Mouse (Mus musculus): ENCODE data around the gene Btf3l4.

The Btf3l4 gene

DNA sequence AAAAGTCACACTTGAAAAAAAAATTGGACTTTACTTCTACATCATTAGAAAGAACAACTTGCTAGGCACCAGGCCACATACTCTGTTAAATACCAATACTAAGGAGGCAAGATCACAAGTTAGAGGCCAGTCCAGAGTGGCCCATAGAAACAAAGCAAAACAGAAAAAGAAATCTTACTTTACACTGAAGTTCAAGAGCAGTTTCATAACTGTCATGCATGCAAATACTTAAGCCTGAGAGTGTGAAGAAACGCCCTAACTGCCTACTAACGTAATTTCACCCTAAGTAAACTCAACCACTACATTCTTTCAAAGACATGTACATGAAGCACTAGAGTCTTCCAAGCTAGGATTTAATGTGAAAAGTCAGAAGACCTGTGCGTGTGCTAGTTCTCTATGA lies 7.7 kb downstream of the Btf3l4 start:
- no peak for DNase-seq (ENCODE audit: low read depth, low spot score)

DNA sequence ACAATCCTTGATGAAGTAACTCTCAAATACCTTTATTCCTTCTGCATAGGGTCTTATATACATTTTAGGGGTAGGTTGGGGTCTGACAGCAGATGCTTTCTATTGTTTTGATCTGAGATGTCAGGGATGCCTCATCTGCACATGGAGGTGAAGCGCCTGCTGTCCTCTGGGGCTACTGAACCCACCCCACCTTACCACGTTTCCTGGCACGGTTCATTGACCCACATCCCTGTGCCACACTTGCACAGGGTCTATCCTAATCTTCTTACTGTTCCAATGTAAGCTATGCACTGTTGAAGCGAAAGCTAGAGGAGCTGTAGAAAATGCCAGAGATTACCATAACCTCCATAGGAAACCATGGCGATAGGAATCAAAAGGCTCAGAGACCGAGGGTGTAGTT lies 21.9 kb downstream of the Btf3l4 start:
- DNase-seq (ENCODE audit: low read depth, low spot score): no peak

DNA sequence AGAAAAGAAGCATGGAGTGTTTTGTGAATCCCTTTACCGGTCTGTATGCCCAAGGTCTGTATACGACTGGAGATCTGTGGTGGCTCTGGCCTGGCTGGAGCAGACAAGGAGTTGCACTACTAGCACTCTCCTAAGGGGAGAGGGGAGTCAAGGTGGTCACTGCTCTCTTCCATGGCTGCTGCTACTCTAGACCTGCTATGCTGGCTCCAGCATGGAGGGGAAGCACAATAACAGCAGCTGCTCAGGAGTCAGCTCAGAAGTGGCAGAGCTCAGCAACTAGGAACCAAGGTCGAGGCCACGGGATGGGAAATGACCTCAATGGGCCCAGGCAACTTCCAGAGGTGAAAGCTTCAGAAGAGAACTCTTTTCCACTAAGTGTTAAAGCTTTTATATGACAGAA lies 22.3 kb downstream of the Btf3l4 start:
- DNase-seq (ENCODE audit: low read depth, low spot score): no peak

DNA sequence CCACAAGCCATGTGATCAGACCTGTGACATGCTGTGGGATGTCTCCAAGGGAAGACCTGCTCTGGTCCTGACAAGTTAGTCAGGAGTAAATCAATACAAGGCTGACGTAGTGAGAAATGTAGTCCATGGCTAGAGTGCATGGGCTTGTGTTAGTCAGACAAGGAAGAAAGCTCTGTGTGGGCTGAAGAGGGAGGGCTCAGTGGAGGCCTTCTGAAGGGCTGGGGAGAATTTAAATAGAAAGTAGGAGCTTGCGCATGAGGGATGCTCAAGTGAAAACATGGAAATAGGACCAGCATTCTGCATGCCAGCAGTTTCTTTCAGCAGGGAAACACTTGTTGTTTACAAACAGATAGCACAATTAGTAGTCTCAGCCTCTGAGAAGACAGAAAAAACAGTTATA lies 29.9 kb downstream of the Btf3l4 start:
- no peak for DNase-seq (ENCODE audit: low read depth, low spot score)

DNA sequence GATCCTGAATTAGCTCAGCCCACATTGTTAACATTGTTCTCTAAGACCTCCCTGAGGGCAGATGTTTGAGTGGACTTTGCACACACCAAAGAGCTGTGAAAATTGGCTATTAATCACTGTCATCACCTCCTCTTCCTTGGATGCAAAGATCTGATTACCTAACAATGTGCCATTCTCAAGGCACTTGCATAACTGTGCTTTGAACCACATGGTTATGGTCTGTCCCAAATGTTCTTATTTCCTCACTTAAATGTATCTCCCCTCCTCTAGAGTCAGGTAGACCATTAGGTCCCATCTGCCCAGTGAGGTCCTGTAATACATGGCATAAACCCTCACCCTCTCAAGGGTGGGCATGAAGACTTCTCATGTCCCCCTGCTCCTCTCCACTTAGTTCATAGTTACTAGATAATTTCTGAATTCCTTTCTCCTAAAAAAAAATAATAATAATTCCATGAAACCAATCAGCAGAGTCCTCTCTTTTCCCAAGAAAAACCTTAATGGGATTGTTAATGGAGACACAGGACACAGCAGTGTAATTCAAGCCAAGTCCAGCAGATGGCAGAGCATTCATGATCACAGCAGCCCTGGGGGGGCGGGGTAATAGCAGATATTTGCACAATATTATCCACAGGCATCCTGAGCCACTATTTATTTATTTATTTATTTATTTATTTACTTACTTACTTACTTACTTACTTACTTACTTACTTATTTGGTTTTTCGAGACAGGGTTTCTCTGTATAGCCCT lies 35.2 kb downstream of the Btf3l4 start:
- DNase-seq (ENCODE audit: low read depth, low spot score): peak; percentile 41

DNA sequence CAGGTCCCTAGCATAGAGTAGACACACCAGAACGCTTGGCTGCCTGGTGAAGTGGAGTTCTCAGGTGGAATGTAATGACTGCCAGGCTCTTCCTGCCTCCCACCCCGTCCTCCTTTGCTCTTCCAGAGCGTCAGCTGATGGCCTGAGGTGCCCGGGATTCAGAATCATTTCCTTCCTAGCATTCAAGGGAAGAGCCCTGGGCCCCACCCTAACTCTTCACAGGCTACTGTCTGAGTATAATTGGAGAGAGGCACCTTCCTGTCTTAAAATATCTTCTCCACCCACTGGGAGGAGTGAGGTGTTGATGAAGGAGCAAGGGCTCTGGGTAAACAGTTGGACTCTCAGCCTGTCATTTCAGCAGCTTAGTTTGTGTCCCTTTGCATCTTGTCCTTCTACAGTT lies 36.7 kb downstream of the Btf3l4 start:
- no peak for DNase-seq (ENCODE audit: low read depth, low spot score)

DNA sequence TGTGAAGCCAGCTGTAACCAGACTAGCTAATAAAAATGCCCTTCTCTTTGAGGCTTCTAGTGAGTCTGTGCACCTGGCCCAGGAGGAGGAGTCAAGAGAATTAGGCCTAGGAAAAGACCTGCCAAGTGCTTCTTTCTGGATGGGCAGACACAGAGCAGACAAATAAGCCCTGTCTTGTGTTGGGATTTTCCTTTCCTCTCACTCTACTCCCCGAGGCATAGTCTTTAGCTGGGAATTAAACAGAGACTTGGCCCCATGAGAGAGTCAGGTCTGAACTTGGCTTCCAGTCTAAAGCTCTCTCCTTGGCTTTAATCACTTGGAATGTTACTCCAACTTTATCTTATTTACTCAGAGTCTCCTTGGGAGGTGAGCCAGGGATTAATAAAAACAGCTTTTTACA lies 39.5 kb downstream of the Btf3l4 start:
- no peak for DNase-seq (ENCODE audit: low read depth, low spot score)

DNA sequence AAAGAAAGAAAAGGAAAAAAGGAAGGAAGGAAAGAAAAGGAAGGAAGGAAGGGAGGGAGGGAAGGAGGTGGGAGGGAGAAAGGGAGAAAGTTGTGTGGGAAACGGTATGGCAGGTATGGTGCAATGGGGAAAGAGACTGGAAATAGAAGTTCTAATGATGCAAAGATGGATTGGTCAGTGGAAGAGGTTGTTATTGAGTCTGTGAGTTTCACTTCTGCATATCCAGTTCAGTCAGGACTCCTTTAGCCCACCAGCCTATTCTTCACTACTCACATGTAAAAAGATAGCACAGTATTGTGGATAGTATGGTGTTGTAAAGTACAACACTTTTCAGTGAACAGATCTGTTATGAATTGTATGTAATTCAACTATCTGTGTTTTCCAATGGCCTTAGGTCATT lies 42.9 kb downstream of the Btf3l4 start:
- no peak for DNase-seq (ENCODE audit: low read depth, low spot score)

DNA sequence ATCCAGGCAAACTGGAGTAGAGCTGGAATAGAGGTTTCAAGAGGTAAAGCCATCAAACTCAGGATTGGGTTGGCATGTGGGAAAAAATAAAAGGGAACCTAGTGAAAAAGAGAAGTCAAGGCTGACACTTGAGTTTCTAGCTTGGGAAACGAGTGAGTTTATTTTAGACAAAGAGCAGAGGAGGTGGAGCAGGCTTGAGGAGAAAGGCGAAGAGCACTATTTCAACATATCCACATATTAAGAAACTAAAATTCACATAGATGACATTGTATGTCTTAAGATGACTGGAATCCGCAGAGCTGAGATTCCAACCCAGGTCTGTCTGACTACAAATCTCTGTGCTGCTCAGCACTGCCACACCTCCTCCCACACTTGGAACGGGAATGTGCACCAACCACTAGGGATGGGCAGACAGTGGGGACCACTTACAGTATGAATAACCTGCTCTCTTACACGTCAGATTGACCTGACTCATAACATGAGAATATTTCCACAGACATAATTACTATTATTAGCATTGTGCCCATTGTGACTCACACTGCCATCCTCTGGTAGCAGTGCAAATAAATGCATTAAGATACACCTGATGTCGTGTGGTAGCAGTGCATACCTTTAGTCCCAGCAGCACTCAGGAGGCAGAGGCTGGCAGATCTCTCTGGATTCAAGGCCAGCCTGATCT lies 44.0 kb downstream of the Btf3l4 start:
- no peak for DNase-seq (ENCODE audit: low read depth, low spot score)

DNA sequence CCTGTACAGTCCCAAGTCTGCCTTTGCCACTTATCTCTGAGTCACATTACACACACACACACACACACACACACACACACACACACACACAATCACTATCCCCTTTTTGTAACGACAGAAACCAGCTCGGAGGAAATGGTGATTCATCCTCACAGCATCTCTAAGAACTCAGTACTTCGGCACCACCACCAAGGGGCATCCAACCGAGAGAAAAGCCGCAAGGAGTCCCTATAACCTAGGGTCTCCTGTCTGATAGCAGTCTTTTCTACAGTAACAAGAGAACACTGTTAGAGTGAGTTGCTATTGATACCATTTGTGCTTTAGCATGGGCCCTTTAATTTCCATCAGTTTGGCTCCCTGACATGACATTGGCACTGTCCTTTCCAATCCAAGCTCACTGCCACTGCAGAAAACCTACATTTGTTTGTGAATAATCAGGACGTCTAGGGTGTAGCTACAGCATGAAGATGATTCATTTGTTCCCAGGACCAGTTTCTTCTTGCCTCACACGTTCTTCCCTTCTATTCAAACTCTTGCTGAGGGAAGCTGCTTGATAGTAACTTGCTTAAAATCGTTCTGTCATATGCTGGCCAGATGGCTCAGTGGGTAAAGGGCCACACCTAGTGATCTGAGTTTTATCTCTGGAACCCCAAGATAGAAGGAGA lies 50.9 kb downstream of the Btf3l4 start:
- DNase-seq (ENCODE audit: low read depth, low spot score): no peak

DNA sequence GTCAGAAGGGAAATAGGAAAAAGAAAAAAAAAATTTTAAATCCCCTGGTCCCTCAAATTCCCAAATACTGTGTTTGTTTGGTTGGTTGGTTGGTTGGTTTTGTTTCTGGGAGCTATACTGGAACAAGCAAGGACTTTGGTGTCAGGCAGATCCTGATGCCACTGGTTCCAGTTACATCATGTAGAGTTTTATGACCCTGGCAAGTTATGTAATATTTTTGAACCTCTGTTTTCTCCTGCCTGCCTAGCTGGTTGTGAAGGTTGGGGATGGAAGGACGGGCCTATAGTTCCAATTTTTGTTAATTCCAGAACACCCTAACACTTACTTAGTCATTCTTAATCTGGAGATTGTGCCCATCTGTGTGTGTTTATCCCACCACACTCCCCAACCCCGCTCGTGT lies 51.8 kb downstream of the Btf3l4 start:
- no peak for DNase-seq (ENCODE audit: low read depth, low spot score)

DNA sequence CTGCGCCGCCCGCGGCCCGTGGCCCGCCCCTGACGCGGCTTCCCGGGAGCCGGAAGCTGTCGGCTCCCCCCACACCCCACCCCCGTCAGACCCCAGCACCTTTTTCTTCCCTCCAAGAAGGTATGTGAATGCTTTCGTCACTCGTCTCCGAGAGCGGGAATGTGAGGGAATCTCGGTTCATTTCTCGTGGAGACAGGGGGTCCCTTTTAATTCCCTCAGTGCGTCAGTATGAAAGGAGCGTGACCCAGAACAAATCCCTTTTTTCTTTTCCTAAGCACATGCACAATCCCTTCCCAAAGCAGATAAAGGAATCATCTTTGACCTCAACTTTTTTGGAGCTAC lies 52.6 kb downstream of the Btf3l4 start:
- DNase-seq (ENCODE audit: low read depth, low spot score): peak; percentile 76

DNA sequence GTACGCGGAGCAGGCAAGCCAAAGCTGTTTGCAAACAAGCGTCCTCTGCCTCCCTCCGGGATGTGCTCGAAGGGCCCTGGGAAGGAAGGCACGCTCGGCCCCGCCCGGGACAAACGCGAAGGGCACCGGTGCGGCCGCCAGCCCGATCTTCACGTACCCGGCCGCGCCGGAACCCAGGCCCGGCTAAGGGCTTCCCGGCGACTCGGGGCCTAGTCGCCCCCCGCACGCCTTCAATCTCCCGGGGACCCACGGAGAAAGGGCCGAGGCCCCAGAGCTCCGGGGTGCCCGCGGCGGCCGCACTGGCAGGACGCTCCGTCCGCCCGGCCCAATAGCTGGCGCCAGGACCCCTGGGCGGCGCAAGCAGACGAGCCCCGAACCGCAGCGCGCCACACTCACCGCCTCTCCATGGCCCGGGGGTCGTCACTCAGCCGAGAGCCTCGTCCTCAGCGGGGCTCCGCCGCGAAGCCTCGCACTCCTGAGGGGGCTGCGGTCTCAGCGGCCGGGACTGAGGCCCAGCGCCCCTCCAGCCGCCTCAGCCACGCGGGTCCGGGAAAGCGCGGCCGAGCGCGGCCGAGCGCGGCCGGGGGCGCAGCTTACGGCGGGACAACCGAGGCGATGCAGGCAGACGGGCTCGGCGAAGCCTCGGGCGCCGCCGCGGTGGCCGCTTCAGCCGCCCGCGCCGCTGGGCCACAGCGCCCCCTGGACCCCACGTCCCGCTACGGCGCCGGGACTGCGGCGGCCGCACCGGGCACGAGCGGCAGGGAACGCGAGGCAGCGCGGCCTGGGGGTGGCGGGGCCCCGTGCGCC lies 53.2 kb downstream of the Btf3l4 start, which contains the start of gene Zfyve9:
Gene Zfyve9, minus strand, starts transcription at position 742 of the 807 bp plus-strand sequence.
- peak; percentile 69 for DNase-seq (ENCODE audit: low read depth, low spot score)

DNA sequence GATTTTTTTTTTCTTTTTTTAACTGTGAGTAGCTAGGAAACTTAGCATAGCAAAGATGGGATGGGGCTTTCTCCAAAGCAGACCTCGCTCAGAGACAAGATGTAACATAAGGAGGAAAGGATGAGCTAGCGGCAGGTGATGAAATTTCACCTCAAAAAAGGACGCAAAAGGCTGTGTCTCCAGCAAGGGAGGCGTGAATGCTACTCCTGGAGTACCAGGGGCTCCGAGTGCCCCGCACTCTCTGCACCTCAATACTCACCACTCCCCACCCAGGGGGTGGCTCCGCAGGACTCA lies 53.7 kb downstream of the Btf3l4 start:
- no peak for DNase-seq (ENCODE audit: low read depth, low spot score)

DNA sequence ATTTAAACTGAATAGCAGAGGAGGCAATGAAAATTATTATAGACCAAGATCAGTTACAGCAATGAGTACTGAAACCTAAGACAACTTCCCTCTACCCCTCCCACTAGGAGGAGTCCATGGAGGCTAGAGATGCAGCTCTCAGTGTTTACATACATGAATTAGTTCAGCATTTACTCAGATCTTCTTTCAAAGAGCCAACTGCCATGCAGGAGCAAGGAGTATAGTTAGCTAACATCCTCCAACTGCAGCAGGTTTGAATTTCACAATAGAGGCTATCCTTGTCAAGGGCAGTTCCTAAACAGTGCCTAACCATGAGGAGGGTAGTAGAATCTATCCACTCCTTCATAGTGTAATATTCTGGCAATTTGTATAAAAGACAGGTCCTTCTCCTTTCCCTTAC lies 64.9 kb downstream of the Btf3l4 start:
- no peak for DNase-seq (ENCODE audit: low read depth, low spot score)
